10 mouse cellular contexts compared by ENCODE assay signal in the genomic region with DNA sequence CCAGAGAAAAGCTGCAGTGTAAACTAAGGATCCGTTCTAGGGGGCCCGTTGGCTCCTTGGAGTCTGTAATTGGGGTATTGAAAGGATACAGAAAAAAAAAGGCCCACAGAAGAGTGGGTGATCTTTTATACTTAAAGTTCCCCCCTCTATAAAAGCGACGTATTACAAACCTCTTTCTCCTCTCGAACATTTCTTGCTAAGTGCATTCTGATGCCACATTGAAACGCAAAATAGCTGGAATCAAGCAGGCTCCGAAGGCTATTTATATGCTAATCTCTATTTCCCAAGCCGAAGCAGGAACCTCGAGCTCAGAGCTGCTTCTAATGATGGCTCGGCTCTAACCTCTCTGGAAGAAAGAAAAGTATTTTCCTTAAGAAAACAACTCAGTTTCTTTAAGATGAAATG.
DNase-seq lines count a peak whose midpoint lies in the region; ATAC-seq lines count a peak whose summit lies in the region.
"Had no signal": no experiment of that assay in that cellular context is flagged by ENCODE, and none has a peak within 500 bp of the region (broad histone marks: within the 10 kb centered on the region; RNA-seq: fewer than 3 reads in every experiment).

No protein-coding gene starts in this region.

- no peak overlapping the region for H3K4me3 ChIP-seq in neural tube, embryonic 11.5 days (ENCODE audit: low read depth, low read length)
- H3K4me3 ChIP-seq in embryonic facial prominence, embryonic 14.5 days (ENCODE audit: low read depth, low read length), result no peak overlapping the region
- no peak overlapping the region for H3K4me3 ChIP-seq in hindbrain, embryonic 16.5 days (ENCODE audit: low read length)
- H3K4me3 ChIP-seq: lung, embryonic 15.5 days; myocyte had no signal

- H3K9me3 ChIP-seq in neural tube, embryonic 11.5 days (ENCODE audit: control insufficient read depth, low read length), result no peaks in the 10 kb centered on the region
- no peaks in the 10 kb centered on the region for H3K9me3 ChIP-seq in embryonic facial prominence, embryonic 14.5 days (ENCODE audit: control insufficient read depth, low read length)
- H3K9me3 ChIP-seq in hindbrain, embryonic 16.5 days (ENCODE audit: control insufficient read depth, low read length), result no peaks in the 10 kb centered on the region
- H3K9me3 ChIP-seq: lung, embryonic 15.5 days had no signal

- no peaks in the 10 kb centered on the region for H3K36me3 ChIP-seq in neural tube, embryonic 11.5 days (ENCODE audit: control insufficient read depth, insufficient read depth, low read length)
- H3K36me3 ChIP-seq in embryonic facial prominence, embryonic 14.5 days (ENCODE audit: control insufficient read depth, insufficient read depth, low read length), result no peaks in the 10 kb centered on the region
- no peaks in the 10 kb centered on the region for H3K36me3 ChIP-seq in hindbrain, embryonic 16.5 days (ENCODE audit: control insufficient read depth, insufficient read depth, low read length)
- H3K36me3 ChIP-seq: lung, embryonic 15.5 days had no signal

- no peak for DNase-seq in neural tube, embryonic 11.5 days (ENCODE audit: low spot score)
- no peak for DNase-seq in neural tube, embryonic 10.5 days (ENCODE audit: extremely low spot score, low spot score)
- DNase-seq in embryonic facial prominence, embryonic 14.5 days (ENCODE audit: low spot score), result peak; percentile 28
- no peak for DNase-seq in kidney, postnatal 14 days
- DNase-seq in cerebellum, adult 11 months, result no peak
- no peak for DNase-seq in kidney, adult 18-20 months
- DNase-seq: thymus, adult 2 months had no signal

- H3K27ac ChIP-seq in neural tube, embryonic 11.5 days (ENCODE audit: low read depth, low read length), result peak overlapping the region; percentile 72
- no peak overlapping the region for H3K27ac ChIP-seq in embryonic facial prominence, embryonic 14.5 days (replicated peaks; ENCODE audit: low read depth, low read length)
- H3K27ac ChIP-seq in hindbrain, embryonic 16.5 days (ENCODE audit: low read depth, low read length), result peak overlapping the region; percentile 84
- H3K27ac ChIP-seq: lung, embryonic 15.5 days had no signal

- no peak overlapping the region for H3K9ac ChIP-seq in neural tube, embryonic 11.5 days (ENCODE audit: low read length)
- no peak overlapping the region for H3K9ac ChIP-seq in embryonic facial prominence, embryonic 14.5 days (ENCODE audit: low read depth, low read length)
- H3K9ac ChIP-seq in hindbrain, embryonic 16.5 days (ENCODE audit: low read depth, low read length), result 0 out of 2 replicates have a peak overlapping the region, but pooled peaks have one; percentile 36
- H3K9ac ChIP-seq: lung, embryonic 15.5 days had no signal

- peak; percentile 43; the same call in 1 of the 2 replicates for ATAC-seq in neural tube, embryonic 11.5 days (ENCODE audit: insufficient read depth, low FRiP score, low TSS enrichment)
- no peak for ATAC-seq in embryonic facial prominence, embryonic 14.5 days (ENCODE audit: low read depth)
- peak; percentile 77 for ATAC-seq in hindbrain, embryonic 16.5 days

- no peaks in the 10 kb centered on the region for H3K27me3 ChIP-seq in neural tube, embryonic 11.5 days (ENCODE audit: control insufficient read depth, insufficient read depth, low read length)
- no peaks in the 10 kb centered on the region; the same call in 1 of the 2 replicates for H3K27me3 ChIP-seq in embryonic facial prominence, embryonic 14.5 days (replicated peaks; ENCODE audit: control insufficient read depth, insufficient read depth, low read length)
- no peaks in the 10 kb centered on the region; the same call in 1 of the 2 replicates for H3K27me3 ChIP-seq in hindbrain, embryonic 16.5 days (replicated peaks; ENCODE audit: control insufficient read depth, insufficient read depth, low read length)
- H3K27me3 ChIP-seq: lung, embryonic 15.5 days had no signal

- H3K4me1 ChIP-seq in neural tube, embryonic 11.5 days (ENCODE audit: control insufficient read depth, insufficient read depth, low read length), result peaks cover 10% of the 10 kb centered on the region; the same call in 1 of the 2 replicates
- no peaks in the 10 kb centered on the region for H3K4me1 ChIP-seq in embryonic facial prominence, embryonic 14.5 days (ENCODE audit: control insufficient read depth, insufficient read depth, low read length)
- peaks cover 12% of the 10 kb centered on the region for H3K4me1 ChIP-seq in hindbrain, embryonic 16.5 days (ENCODE audit: control insufficient read depth, insufficient read depth, low read depth, low read length)
- H3K4me1 ChIP-seq: lung, embryonic 15.5 days had no signal

- H3K4me2 ChIP-seq in neural tube, embryonic 11.5 days (ENCODE audit: low read depth), result peak overlapping the region; percentile 29
- H3K4me2 ChIP-seq in embryonic facial prominence, embryonic 14.5 days (ENCODE audit: low read depth, low read length), result no peak overlapping the region
- peak overlapping the region; percentile 39 for H3K4me2 ChIP-seq in hindbrain, embryonic 16.5 days (ENCODE audit: low read length)
- H3K4me2 ChIP-seq: lung, embryonic 15.5 days had no signal

- WGBS in neural tube, embryonic 11.5 days, result 5% methylated on average over 10 of the region's 10 CpGs
- WGBS in embryonic facial prominence, embryonic 14.5 days, result 8% methylated on average over 10 of the region's 10 CpGs
- WGBS in hindbrain, embryonic 16.5 days, result 6% methylated on average over 10 of the region's 10 CpGs
